Mouse (Mus musculus) adrenal gland, postnatal 10 days (tissue): Measurements from ENCODE around the gene Ptges2. TPM values are rescaled to one million over a fixed set of nuclear protein-coding genes. Genes with fewer than 3 reads are reported as not detected.
"Not testable (repeated sequence)": the region's sequence is repeated elsewhere in the genome, so short reads cannot be mapped to it uniquely, and the experiment has no call there.

Experiments
- DNase-seq: peaks from one replicate; pipeline ENCODE4 v3.0.0; 2021; ENCODE audit warnings: mixed read lengths
- long read RNA-seq, 2 experiments: library from polyadenylated mRNA; stranded (forward); transcript quantifications; one replicate each; pipeline ENCODE4 v2.0.0; 2021
- total RNA-seq, 2 experiments: library from RNA; stranded (reverse); gene quantifications; 2 replicates each; pipeline ENCODE4 v1.2.3; 2021

The Ptges2 gene
- 10 to 100 TPM; 91.7 to 98.5 TPM for total RNA-seq
- long read RNA-seq, experiment 1, full-length matches to known transcripts, result 162 of 191 reads
- long read RNA-seq, experiment 1, partial matches to known transcripts, result 17 of 191 reads
- long read RNA-seq, experiment 1, other reads (novel, unspliced or antisense), result 12 of 191 reads
- long read RNA-seq, experiment 2, full-length matches to known transcripts, result 115 of 131 reads
- long read RNA-seq, experiment 2, partial matches to known transcripts, result 7 of 131 reads
- long read RNA-seq, experiment 2, other reads (novel, unspliced or antisense), result 9 of 131 reads

GRCm38 (mm10) chr2:32395484-32395945 is at the start of gene Ptges2:
Gene Ptges2 (plus strand): TSS chr2:32395896.
- peak; percentile 94 for DNase-seq

- DNase-seq, result no peak
These were observed 48.7 kb upstream of the Ptges2 start for GRCm38 (mm10) chr2:32347019-32347418.

DNA sequence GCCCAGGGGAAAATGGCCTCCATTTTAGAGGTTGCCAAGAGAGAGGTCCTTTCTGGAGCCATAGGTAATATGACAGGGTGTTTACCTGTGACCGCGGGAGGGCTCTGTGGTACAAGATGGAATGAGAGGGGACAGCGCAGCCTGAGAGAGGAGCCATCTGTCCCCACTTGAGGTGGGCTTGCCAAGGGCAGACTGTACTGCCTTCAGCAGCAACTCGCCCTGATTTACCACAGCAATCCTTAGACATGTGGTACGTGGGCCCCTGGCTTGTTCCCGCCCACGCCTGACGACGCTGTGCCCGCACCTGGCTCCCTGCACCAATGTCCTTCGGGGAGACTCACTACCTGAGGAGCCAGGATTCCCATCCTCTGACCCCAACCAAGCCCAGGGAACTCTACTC is 47.4 kb upstream of the Ptges2 start:
- no peak for DNase-seq

DNA sequence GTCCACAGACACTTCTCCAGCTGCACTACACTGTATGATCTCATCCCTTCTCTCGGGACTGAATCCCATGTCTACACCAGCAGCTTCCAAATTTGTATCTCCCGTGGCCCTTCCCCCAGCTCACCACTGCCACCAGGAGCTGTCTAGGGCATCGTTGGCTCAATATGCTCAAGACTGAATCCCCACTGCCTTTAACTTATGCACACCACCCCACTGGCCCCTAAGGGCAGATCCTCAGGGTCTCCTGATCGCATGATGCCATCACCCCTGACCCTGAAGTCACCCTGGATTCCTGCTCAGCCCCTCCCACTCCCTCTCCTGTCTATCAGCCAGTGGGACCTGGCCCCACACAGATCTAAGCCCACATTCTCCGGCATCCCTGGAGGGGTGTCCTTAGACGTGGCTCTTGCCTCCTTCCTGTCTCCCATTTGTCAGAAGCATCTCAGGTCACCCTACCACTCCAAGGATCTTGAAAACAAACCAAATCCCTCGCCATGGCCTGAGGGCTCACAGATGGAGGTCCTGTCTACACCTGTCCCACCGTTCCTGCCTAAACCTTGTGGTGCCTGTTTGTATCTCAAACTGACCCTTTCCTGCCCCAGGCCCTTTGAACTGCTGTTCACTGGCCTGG is 46.0 kb upstream of the Ptges2 start:
- no peak for DNase-seq

DNA sequence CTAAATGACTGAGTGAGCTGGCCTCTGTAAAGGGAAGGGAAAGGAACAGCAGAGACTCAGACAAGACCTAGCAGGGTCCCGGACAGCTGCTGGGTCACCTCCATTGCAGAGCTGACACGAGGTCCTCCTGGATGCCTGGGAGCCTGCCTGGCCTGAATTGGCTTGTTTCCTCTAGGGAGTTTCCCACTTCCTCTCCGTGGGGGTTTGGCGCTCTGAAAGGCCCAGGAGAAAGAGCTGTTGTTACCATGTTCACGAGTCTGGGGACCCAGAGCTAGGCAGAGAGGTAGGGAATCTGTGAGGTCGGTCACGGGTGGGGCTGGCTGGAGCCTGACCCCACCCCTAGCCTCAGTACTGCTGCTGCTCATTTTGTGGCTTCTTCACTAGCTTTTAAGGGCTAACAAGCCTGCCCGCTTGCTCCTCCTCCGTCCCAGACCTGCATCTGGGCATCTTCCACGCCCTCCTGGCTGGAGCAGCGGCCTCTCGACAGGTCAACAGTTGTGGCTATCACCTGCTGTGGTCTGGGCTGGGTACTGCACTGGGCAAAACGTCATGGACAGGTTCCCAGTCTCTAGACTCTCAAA is 45.1 kb upstream of the Ptges2 start:
- DNase-seq, result no peak

GRCm38 (mm10) chr2:32351471-32351961 is 44.2 kb upstream of the Ptges2 start:
- no peak for DNase-seq

DNA sequence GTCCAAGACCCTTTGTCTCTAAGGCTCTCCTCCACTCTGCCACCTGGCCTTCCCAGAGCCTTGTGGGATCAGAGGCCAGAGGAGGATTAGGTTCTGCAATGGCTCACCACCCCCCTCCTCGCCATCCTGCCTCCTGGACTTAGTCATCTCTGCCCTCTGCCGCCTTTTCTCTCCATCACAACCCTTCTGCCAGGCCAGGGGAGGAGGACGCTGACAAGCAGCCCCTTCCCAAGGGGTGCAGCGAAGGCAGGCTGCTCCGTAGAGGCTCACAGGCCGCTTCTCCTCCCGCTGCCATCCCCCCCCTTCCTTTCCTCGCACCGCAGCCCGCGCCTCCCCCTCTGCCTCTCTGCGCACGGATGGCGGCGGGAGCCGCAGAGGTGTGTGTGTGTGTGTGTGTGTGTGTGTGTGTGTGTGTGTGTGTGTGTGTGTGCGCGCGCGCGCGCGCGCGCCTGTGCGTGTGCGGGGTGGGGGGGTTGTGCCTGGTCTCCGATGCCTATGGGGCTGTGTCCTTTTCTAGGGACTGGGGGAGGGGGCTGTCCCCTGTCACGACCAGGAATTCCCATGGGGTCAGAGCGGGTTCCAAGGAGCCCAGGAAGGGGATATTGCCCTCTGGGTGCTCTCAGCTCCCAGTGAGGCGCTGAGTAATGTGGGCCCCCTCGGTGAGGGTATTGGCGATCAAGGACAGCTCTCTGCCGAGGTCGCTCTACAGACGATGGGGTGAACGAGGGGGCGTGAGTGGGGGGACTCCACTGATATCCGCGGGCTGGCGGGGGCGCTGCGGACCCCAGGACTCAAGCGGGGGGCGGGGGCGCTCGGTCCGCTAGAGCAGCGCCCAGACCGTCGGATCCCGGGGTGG is 43.3 kb upstream of the Ptges2 start, which contains the start of gene Ciz1:
Gene Ciz1 (plus strand): TSS at position 177 of the 856 bp plus-strand sequence.
- DNase-seq, result peak; percentile 49

DNA sequence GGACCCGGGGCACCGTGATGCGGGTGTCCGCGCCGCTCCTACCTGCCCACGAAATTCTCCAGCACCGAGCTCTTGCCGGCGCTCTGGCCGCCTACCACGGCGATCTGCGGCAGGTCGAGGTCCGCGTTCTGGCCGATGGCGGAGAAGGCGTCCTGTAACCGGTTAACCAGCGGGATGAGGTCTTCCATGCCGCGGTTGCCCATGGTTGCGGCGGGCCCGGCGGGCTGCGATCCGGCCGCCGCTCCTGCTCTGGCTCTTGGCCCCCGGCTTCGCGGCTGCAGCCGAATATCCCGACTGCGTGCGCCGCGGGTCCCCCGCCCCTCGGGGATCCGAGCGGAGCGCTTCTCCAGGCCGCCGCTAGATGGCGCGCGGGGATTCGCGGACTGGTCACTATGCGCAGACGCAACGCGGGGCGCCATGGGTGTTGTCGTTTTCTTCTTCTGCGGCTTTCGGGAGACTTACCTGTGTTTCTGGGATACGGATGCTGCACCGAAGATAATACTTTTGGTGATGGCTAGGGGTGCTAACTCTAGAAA is 42.6 kb upstream of the Ptges2 start, which contains the start of gene Dnm1:
Gene Dnm1 (minus strand): TSS at position 332 of the 536 bp plus-strand sequence.
- DNase-seq, result peak; percentile 96

DNA sequence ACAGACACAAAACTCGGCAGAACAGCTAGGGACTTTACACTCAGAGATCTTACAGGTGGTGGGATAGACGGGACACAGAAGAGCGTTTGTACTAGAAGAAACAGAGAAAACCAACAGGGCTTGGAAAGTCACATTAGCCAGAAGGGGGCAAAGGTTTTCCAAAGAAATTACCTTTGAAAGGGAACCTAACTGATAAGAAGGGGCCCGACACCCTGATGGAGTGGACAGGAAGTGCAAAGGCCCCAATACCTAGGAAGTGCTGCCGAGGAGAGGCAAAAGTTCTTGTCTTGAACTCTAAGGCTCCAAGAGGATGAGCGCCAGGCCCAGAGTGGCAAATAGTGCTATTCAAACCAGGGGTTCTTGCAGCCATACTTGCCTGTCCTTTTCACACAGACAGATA is 41.9 kb upstream of the Ptges2 start:
- DNase-seq, result no peak

GRCm38 (mm10) chr2:32354336-32354895 is 41.3 kb upstream of the Ptges2 start:
- no peak for DNase-seq

- DNase-seq, result no peak
These were observed 39.5 kb upstream of the Ptges2 start for GRCm38 (mm10) chr2:32356216-32356615.

GRCm38 (mm10) chr2:32357710-32358109 is 38.0 kb upstream of the Ptges2 start:
- DNase-seq, result no peak

GRCm38 (mm10) chr2:32358381-32358780 is 37.3 kb upstream of the Ptges2 start:
- DNase-seq, result no peak

DNA sequence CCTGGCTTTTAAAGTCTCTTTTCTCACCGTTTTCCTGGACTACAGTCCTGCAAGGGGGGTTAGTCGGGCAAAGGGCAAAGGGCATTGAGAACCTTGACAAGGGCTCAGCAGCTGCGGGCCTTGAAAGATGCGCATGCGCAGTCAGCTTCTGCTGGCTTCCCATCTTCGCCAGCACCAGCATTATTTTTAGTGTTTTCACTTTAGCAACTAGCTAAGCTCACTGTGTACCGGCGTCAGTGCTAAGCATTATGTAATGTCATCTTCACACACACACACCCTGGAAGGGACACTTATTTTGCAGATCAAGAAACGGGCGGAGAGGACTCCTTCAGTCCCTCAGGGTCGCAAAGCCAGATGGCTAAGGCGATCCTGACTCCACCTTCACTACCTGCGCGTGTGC is 35.0 kb upstream of the Ptges2 start:
- DNase-seq, result peak; percentile 86

- DNase-seq, result peak; percentile 80
These were observed 34.3 kb upstream of the Ptges2 start for GRCm38 (mm10) chr2:32361437-32361836.

DNA sequence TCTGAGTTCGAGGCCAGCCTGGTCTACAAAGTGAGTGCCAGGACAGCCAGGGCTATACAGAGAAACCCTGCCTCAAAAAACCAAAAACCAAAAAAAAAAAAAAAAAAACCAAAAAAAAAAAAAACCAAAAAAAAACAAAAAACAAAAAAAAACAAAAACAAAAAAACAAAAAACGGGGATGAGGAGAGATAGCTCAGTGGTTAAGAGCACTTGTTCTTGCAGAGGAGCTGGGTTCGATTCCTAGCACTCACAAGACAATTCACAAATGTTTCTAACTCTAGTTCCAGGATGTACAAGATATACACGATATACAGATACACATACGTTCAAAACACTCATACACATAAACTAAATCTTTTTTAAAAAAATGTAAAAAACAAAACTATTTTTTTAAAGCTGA is 33.4 kb upstream of the Ptges2 start:
- not testable (repeated sequence) for DNase-seq

- peak; percentile 97 for DNase-seq
These were observed 32.8 kb upstream of the Ptges2 start for GRCm38 (mm10) chr2:32362817-32363340.

DNA sequence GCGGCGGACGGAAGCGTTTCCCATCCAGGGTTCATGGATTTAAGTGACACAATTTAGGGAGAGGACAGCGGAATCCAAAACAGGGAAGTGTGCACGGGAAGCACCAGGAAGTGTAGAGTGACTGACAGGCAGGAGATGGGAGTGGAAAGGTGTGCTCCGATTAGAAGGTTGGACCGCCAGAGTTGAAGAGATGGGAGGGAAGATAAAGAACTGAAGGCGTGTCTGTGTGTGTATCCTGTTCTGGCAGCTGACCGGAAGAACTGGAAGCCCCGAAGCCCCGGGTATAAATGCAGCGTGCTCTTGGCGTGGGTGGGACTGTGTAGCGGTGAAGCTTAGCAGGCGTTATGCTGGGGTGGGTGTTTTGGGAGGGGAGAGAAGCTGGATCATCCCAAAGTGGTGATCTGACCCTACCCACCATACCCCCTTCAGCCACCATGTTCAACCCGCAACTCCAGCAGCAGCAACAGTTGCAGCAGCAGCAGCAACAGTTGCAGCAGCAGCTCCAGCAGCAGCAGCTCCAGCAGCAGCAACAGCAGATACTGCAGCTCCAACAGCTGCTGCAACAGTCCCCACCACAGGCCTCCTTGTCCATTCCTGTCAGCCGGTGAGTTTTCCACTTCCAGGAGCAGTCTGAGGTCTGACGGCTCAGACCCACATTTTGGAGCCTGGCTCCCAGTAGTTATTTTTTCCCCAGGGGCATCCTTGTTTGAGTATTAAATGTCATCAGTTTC is 32.2 kb upstream of the Ptges2 start:
- peak; percentile 46 for DNase-seq

DNA sequence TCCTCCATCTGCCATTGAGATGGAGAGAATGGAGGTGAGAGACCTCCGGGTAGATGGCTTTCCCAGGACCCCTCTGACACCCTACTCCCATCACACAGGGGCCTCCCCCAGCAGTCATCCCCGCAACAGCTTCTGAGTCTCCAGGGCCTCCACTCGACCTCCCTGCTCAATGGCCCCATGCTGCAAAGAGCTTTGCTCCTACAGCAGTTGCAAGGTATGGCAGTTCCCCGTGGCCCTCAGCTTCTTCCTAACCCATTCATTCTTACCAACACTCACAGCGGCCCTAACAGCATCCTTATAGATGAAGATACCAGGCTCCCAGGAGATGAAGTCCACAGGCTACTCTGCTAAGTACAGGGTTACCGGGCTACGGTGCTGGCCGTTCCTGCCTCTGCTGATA is 31.6 kb upstream of the Ptges2 start:
- DNase-seq, result no peak

DNA sequence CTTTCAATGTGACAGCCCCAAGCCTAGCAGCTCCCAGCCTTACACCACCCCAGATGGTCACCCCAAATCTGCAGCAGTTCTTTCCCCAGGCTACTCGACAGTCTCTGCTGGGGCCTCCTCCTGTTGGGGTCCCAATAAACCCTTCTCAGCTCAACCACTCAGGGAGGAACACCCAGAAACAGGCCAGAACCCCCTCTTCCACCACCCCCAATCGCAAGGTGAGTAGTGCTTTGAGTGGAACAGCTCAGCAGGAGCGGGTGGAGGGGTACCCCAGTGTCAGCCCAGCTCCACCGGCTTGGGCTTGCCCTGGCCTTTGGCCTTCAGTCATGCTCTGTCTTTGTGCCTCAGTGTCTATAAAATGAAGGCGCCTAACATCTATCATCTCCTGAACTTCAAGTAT is 28.4 kb upstream of the Ptges2 start:
- DNase-seq, result no peak

GRCm38 (mm10) chr2:32374191-32374590 is 21.5 kb upstream of the Ptges2 start:
- no peak for DNase-seq
